Mouse (Mus musculus): Measurements from ENCODE around the gene Pld4.

- peak; percentile 76 for TF ChIP-seq CTCF (conservative IDR thresholded peaks at IDR 0.05; ENCODE audit: low read length)
- TF ChIP-seq POU5F1 (IDR thresholded peaks at IDR 0.05; ENCODE audit: borderline replicate concordance, low read length), result no peak
- TF ChIP-seq NANOG (IDR thresholded peaks at IDR 0.05; ENCODE audit: borderline replicate concordance, low read length), result no peak
These were observed 40.0 kb downstream of the Pld4 start for GRCm38 (mm10) chr12:112800476-112800875.

Measured in E14TG2a.4 (cell line).